Mouse (Mus musculus) liver, postnatal 0 days (tissue): Measurements from ENCODE around the gene Ech1. TPM values are rescaled to one million over a fixed set of nuclear protein-coding genes. Genes with fewer than 3 reads are reported as not detected.
A peak's percentile ranks its signal among the peaks of the same experiment; 100 is the strongest.

Source experiments
- ATAC-seq: fragments of 200-750 bp; cut with Nextera tagmentation; 2 replicates; pipeline ENCODE4 v1.8.0; 2017; ENCODE audit warnings: mild to moderate bottlenecking, moderate library complexity
- DNase-seq: peaks from one replicate; pipeline ENCODE4 v3.0.0-alpha.2; 2016
- H3K27ac ChIP-seq: fragments of 300-500 bp; sonication (generic); 2 replicates; pipeline ENCODE4 v1.5.1; 2014; ENCODE audit warnings: antibody characterized with exemption, moderate library complexity, mild to moderate bottlenecking, low read depth
- H3K27me3 ChIP-seq: fragments of 300-500 bp; sonication (generic); 2 replicates; pipeline ENCODE4 v1.6.1; 2014; ENCODE audit warnings: low read length, control low read depth, mixed read lengths; ENCODE audit not compliant: insufficient read depth
- H3K36me3 ChIP-seq: fragments of 300-500 bp; sonication (generic); replicated peaks from 2 replicates; pipeline ENCODE4 v1.6.1; 2014; ENCODE audit warnings: mild to moderate bottlenecking, control low read depth, low read length, moderate library complexity, mixed read lengths; ENCODE audit not compliant: insufficient read depth
- H3K4me1 ChIP-seq: fragments of 300-500 bp; sonication (generic); 2 replicates; pipeline ENCODE4 v1.6.1; 2014; ENCODE audit warnings: antibody characterized with exemption, mild to moderate bottlenecking, control low read depth; ENCODE audit not compliant: insufficient read depth
- H3K4me2 ChIP-seq: fragments of 300-500 bp; sonication (generic); 2 replicates; pipeline ENCODE4 v1.6.1; 2014; ENCODE audit warnings: low read depth, mild to moderate bottlenecking, low read length, moderate library complexity, mixed read lengths
- H3K4me3 ChIP-seq: fragments of 300-500 bp; sonication (generic); 2 replicates; pipeline ENCODE4 v1.5.1; 2014; ENCODE audit warnings: low read depth, low read length
- H3K9ac ChIP-seq: fragments of 300-500 bp; sonication (generic); replicated peaks from 2 replicates; pipeline ENCODE4 v1.6.1; 2014; ENCODE audit warnings: mild to moderate bottlenecking, moderate library complexity
- H3K9me3 ChIP-seq: fragments of 300-500 bp; sonication (generic); 2 replicates; pipeline ENCODE4 v1.6.1; 2016; ENCODE audit warnings: mild to moderate bottlenecking, control low read depth, low read length, mixed read lengths
- CTCF ChIP-seq: sonication (generic); IDR thresholded peaks from 2 replicates; pipeline ENCODE4 v1.5.1; 2016; ENCODE audit warnings: antibody characterized with exemption, low read depth
- EP300 ChIP-seq: IDR thresholded peaks from 2 replicates; pipeline ENCODE4 v1.6.1; 2016; ENCODE audit warnings: antibody characterized with exemption, low read depth, mild to moderate bottlenecking
- WGBS: fragments of 180-500 bp; shearing (Covaris S2); extraction: QIAGEN DNeasy Blood & Tissue Kit; methylation state at CpG from one replicate; pipeline ENCODE4 v1.1.7; 2014; ENCODE audit not compliant: insufficient replicate concordance; 5-methylcytosine and 5-hydroxymethylcytosine counted together
- polyA plus RNA-seq: library from polyadenylated mRNA; unstranded; fragments of >200 nt; fragmentation: Nextera tagmentation; extraction: Ambion mirVana; gene quantifications from 2 replicates; pipeline ENCODE4 v1.2.1, GENCODE M21; 2015

Gene Ech1
- polyA plus RNA-seq, 1 experiment from 2014 or later, result 566 TPM

GRCm38 (mm10) chr7:28876099-28876498 is 51.1 kb downstream of the Ech1 start:
- Histone ChIP-seq H3K27ac (no peak overlapping the region), H3K4me3 (no peak overlapping the region), H3K4me1 (no peaks in the 10 kb centered on the region), H3K36me3 (no peaks in the 10 kb centered on the region), H3K9me3 (no peaks in the 10 kb centered on the region), H3K27me3 (no peaks in the 10 kb centered on the region), H3K9ac (no peak overlapping the region), H3K4me2 (no peak overlapping the region)
- TF ChIP-seq EP300 (no peak), CTCF (no peak)
- no peak for DNase-seq
- ATAC-seq, result no peak
- 78% methylated on average over 4 of the region's 4 CpGs for WGBS

DNA sequence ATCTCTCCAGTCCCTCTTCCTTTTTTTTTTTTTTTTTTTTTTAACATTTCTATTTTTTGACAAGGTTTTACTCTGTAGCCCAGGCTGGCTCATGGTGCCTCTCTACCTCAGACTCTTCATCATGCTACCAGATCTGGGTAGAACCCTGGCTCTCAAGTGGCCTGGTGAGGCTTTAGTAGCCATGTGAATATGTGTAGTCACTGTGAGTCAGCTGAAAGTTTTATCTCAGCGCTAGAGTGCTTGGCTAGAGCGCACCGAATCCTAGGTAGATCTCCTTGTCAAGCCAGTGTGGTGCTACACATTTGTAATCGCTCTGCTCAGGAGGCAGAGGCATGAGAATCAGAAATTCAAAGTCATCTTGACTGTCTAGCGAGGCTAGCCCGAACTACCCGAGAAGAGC is 52.1 kb downstream of the Ech1 start:
- H3K27ac ChIP-seq, result peak overlapping the region; percentile 12; the same call in 1 of the 2 replicates
- DNase-seq, result no peak
- 0 out of 2 replicates have a peak overlapping the region, but pooled peaks have one; percentile 3 for H3K4me2 ChIP-seq
- no peaks in the 10 kb centered on the region for H3K27me3 ChIP-seq
- 50% methylated on average over 7 of the region's 7 CpGs for WGBS
- no peak overlapping the region for H3K9ac ChIP-seq
- H3K4me1 ChIP-seq, result no peaks in the 10 kb centered on the region
- no peak overlapping the region for H3K4me3 ChIP-seq
- TF ChIP-seq EP300, result no peak
- no peak for TF ChIP-seq CTCF
- H3K36me3 ChIP-seq, result no peaks in the 10 kb centered on the region
- H3K9me3 ChIP-seq, result no peaks in the 10 kb centered on the region
- ATAC-seq, result peak; percentile 56; the same call in 1 of the 2 replicates

DNA sequence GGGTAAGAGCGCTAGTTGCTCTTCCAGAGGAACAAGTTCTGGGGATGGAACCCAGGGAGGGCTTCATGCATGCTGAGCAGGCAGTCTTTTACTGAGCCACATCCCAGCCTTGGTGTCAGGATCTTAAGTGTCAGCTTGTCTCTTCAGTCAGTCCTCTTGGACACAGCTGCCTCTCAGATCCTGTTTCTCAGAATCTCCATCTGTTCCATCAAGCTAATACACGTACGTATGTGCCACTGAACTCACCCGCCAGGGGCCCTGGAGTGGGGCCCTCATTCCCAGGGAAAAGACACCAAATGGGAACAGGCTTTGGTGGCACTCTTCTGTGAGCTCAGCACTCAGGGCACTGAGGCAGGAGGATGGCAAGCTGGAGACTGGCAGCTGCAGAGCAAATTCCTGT is 52.8 kb downstream of the Ech1 start:
- Histone ChIP-seq H3K36me3 (no peaks in the 10 kb centered on the region), H3K4me1 (no peaks in the 10 kb centered on the region), H3K4me3 (no peak overlapping the region), H3K9ac (no peak overlapping the region), H3K9me3 (no peaks in the 10 kb centered on the region), H3K4me2 (no peak overlapping the region), H3K27ac (no peak overlapping the region), H3K27me3 (no peaks in the 10 kb centered on the region)
- 86% methylated on average over 4 of the region's 4 CpGs for WGBS
- TF ChIP-seq EP300, result no peak
- no peak for TF ChIP-seq CTCF
- no peak for DNase-seq
- ATAC-seq, result no peak

DNA sequence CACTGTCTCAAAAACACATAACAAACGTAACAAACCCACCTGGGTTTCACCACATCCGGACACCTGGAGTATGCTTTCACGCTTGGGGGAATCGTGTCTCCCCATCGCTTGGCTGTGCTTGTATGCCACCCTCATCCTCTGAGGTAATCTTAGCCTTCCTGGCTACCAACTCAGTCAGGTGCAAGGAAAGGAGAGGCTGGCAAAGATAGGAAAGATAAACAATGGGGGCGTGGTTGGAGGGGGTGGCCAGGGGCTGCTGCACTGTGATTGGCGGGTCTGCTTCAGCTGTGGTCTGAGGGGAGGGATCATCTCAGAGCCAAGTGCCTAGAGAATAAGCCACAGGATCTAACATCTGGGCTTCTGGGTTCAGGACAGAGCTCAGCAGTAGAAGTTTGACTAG is 54.6 kb downstream of the Ech1 start:
- Histone ChIP-seq H3K4me2 (no peak overlapping the region), H3K9ac (no peak overlapping the region), H3K4me1 (no peaks in the 10 kb centered on the region), H3K36me3 (no peaks in the 10 kb centered on the region), H3K27me3 (no peaks in the 10 kb centered on the region), H3K9me3 (no peaks in the 10 kb centered on the region), H3K4me3 (no peak overlapping the region), H3K27ac (no peak overlapping the region)
- 72% methylated on average over 7 of the region's 7 CpGs for WGBS
- ATAC-seq (0 out of 2 replicates have a peak, but pooled peaks have one; percentile 21), DNase-seq (no peak)
- TF ChIP-seq EP300 (no peak), CTCF (no peak)

GRCm38 (mm10) chr7:28880554-28880953 is 55.5 kb downstream of the Ech1 start:
- Histone ChIP-seq H3K9ac (no peak overlapping the region), H3K27me3 (no peaks in the 10 kb centered on the region), H3K4me3 (no peak overlapping the region), H3K4me2 (no peak overlapping the region), H3K27ac (no peak overlapping the region), H3K9me3 (no peaks in the 10 kb centered on the region), H3K36me3 (no peaks in the 10 kb centered on the region), H3K4me1 (no peaks in the 10 kb centered on the region)
- DNase-seq (no peak), ATAC-seq (no peak)
- TF ChIP-seq CTCF, result no peak
- no peak for TF ChIP-seq EP300
- 79% methylated on average over 10 of the region's 10 CpGs for whole genome bisulfite sequencing

- DNase-seq, result no peak
- H3K4me3 ChIP-seq, result no peak within 1 kb of the TSS
- H3K27ac ChIP-seq, result no peak within 1 kb of the TSS
- H3K27me3 ChIP-seq, result no peaks in the 10 kb centered on the region
- no peak within 1 kb of the TSS for H3K9ac ChIP-seq
- no peak within 1 kb of the TSS for H3K4me2 ChIP-seq
- ATAC-seq, result no peak
- TF ChIP-seq EP300 (no peak), CTCF (no peak)
- no peaks in the 10 kb centered on the region for H3K9me3 ChIP-seq
- 45% methylated on average over 13 of the region's 13 CpGs for WGBS
- no peaks in the 10 kb centered on the region for H3K4me1 ChIP-seq
- H3K36me3 ChIP-seq, result no peaks in the 10 kb centered on the region
Observed at GRCm38 (mm10) chr7:28881199-28881598, 56.2 kb downstream of the Ech1 start, which contains the start of gene Capn12. TSS of gene Capn12 (plus strand) at chr7:28881422.

Other genes starting within 250 kb of the Ech1 start
- gene Samd4b, start 227.1 kb upstream of the Ech1 start, polyA plus RNA-seq, result 3.5 and 4.3 TPM in 2 replicates
- 5.3 and 6.2 TPM in 2 replicates for gene Pak4, start 227.0 kb upstream of the Ech1 start, polyA plus RNA-seq
- not detected in 2 replicates for gene Acp7, start 193.9 kb upstream of the Ech1 start, polyA plus RNA-seq
- 0.19 and 0.24 TPM in 2 replicates for gene Fbxo27, start 132.4 kb upstream of the Ech1 start, polyA plus RNA-seq
- gene Fbxo17, start 108.4 kb upstream of the Ech1 start, polyA plus RNA-seq, result 0.90 and 1.0 TPM in 2 replicates
- gene Mrps12, start 83.4 kb upstream of the Ech1 start, polyA plus RNA-seq, result 77.2 and 83.9 TPM in 2 replicates
- gene Sars2, start 83.2 kb upstream of the Ech1 start, polyA plus RNA-seq, result 7.9 and 8.5 TPM in 2 replicates
- gene Ccer2, start 69.0 kb upstream of the Ech1 start, polyA plus RNA-seq, result not detected in 2 replicates
- 20.5 and 22.7 TPM in 2 replicates for gene Sirt2, start 58.5 kb upstream of the Ech1 start, polyA plus RNA-seq
- gene Nfkbib, start 57.7 kb upstream of the Ech1 start, polyA plus RNA-seq, result 25.1 and 26.9 TPM in 2 replicates
- gene Rinl, start 36.2 kb upstream of the Ech1 start, polyA plus RNA-seq, result 7.2 and 7.6 TPM in 2 replicates
- 82.0 and 88.6 TPM in 2 replicates for gene Hnrnpl, start 16.7 kb upstream of the Ech1 start, polyA plus RNA-seq
- 19.5 and 21.3 TPM in 2 replicates for gene Lgals4, start 8.6 kb downstream of the Ech1 start, polyA plus RNA-seq
- gene Lgals7, start 38.6 kb downstream of the Ech1 start, polyA plus RNA-seq, result 0.14 and 0.34 TPM in 2 replicates
- 0.09 and 0.23 TPM in 2 replicates for gene Capn12, start 56.2 kb downstream of the Ech1 start, polyA plus RNA-seq
- 76.3 and 81.2 TPM in 2 replicates for gene Actn4, start 137.1 kb downstream of the Ech1 start, polyA plus RNA-seq
- gene Eif3k, start 156.6 kb downstream of the Ech1 start, polyA plus RNA-seq, result 162 and 166 TPM in 2 replicates
- 11.9 and 16.5 TPM in 2 replicates for gene Map4k1, start 156.8 kb downstream of the Ech1 start, polyA plus RNA-seq